Mouse (Mus musculus) liver, embryonic 13.5 days (tissue): ENCODE data around the gene Hexim1. TPM values are rescaled to one million over a fixed set of nuclear protein-coding genes. Genes with fewer than 3 reads are reported as not detected.

Source experiments
- ATAC-seq: fragments of 200-750 bp; cut with Nextera tagmentation; 2 replicates; pipeline ENCODE4 v1.8.0; 2017; ENCODE audit warnings: low read depth, mild to moderate bottlenecking, moderate number of reproducible peaks, moderate library complexity
- DNase-seq: peaks from one replicate; pipeline ENCODE4 v3.0.0; 2022
- H3K27ac ChIP-seq: fragments of 300-500 bp; sonication (generic); 2 replicates; pipeline ENCODE4 v1.5.1; 2015; ENCODE audit warnings: moderate library complexity, mild to moderate bottlenecking, inconsistent platforms
- H3K27me3 ChIP-seq: fragments of 300-500 bp; sonication (generic); 2 replicates; pipeline ENCODE4 v1.6.1; 2015; ENCODE audit warnings: mild to moderate bottlenecking, inconsistent platforms
- H3K36me3 ChIP-seq: fragments of 300-500 bp; sonication (generic); 2 replicates; pipeline ENCODE4 v1.6.1; 2015; ENCODE audit warnings: mild to moderate bottlenecking, inconsistent platforms
- H3K4me1 ChIP-seq: fragments of 300-500 bp; sonication (generic); replicated peaks from 2 replicates; pipeline ENCODE4 v1.6.1; 2015; ENCODE audit warnings: inconsistent platforms
- H3K4me2 ChIP-seq: fragments of 300-500 bp; sonication (generic); 2 replicates; pipeline ENCODE4 v1.6.1; 2015; ENCODE audit warnings: inconsistent platforms, mild to moderate bottlenecking, moderate library complexity
- H3K4me3 ChIP-seq: fragments of 300-500 bp; sonication (generic); replicated peaks from 2 replicates; pipeline ENCODE4 v1.5.1; 2015; ENCODE audit warnings: mild to moderate bottlenecking, inconsistent platforms
- H3K9ac ChIP-seq: fragments of 300-500 bp; sonication (generic); 2 replicates; pipeline ENCODE4 v1.6.1; 2015; ENCODE audit warnings: mild to moderate bottlenecking, inconsistent platforms
- H3K9me3 ChIP-seq: fragments of 300-500 bp; sonication (generic); replicated peaks from 2 replicates; pipeline ENCODE4 v1.6.1; 2016; ENCODE audit warnings: inconsistent platforms
- WGBS: fragments of 180-500 bp; shearing (Covaris S2); methylation state at CpG from one replicate; pipeline ENCODE4 v1.1.7; 2015; ENCODE audit not compliant: insufficient replicate concordance; 5-methylcytosine and 5-hydroxymethylcytosine counted together
- polyA plus RNA-seq: library from polyadenylated mRNA; unstranded; fragments of >200 nt; fragmentation: Nextera tagmentation; extraction: Ambion mirVana; gene quantifications from 2 replicates; pipeline ENCODE4 v1.2.1, GENCODE M21; 2015

Hexim1 gene
- polyA plus RNA-seq, 1 experiment from 2014 or later = 2.6 TPM

GRCm38 (mm10) chr11:103141944-103142255, 25.9 kb downstream of the Hexim1 start:
- DNase-seq = no peak
- peak overlapping the region; percentile 6; the same call in 1 of the 2 replicates for H3K9ac ChIP-seq
- H3K4me3 ChIP-seq = no peak overlapping the region
- H3K27me3 ChIP-seq = no peaks in the 10 kb centered on the region
- H3K4me2 ChIP-seq = no peak overlapping the region
- no peak for ATAC-seq
- peaks cover 55% of the 10 kb centered on the region for H3K4me1 ChIP-seq
- H3K27ac ChIP-seq = peak overlapping the region; percentile 67
- WGBS = 46% methylated on average over 1 of the region's 1 CpGs
- peaks cover 20% of the 10 kb centered on the region for H3K36me3 ChIP-seq
- H3K9me3 ChIP-seq = no peaks in the 10 kb centered on the region

GRCm38 (mm10) chr11:103142441-103143182, 26.6 kb downstream of the Hexim1 start:
- no peak for ATAC-seq

GRCm38 (mm10) chr11:103144309-103145285, 28.6 kb downstream of the Hexim1 start:
- no peaks in the 10 kb centered on the region for H3K9me3 ChIP-seq
- peaks cover 59% of the 10 kb centered on the region for H3K4me1 ChIP-seq
- no peaks in the 10 kb centered on the region for H3K27me3 ChIP-seq
- 0 out of 2 replicates have a peak overlapping the region, but pooled peaks have one; percentile 19 for H3K9ac ChIP-seq
- WGBS = 29% methylated on average over 12 of the region's 12 CpGs
- peak overlapping the region; percentile 54 for H3K27ac ChIP-seq
- peaks cover 3% of the 10 kb centered on the region; the same call in 1 of the 2 replicates for H3K36me3 ChIP-seq
- ATAC-seq (peak; percentile 39; the same call in 1 of the 2 replicates), DNase-seq (no peak)
- H3K4me2 ChIP-seq = no peak overlapping the region
- no peak overlapping the region for H3K4me3 ChIP-seq

More at GRCm38 (mm10) chr11:103142441-103143182, 26.6 kb downstream of the Hexim1 start:
- H3K27ac ChIP-seq = peak overlapping the region; percentile 56
- H3K9me3 ChIP-seq = no peaks in the 10 kb centered on the region
- H3K4me1 ChIP-seq = peaks cover 56% of the 10 kb centered on the region
- no peak overlapping the region for H3K9ac ChIP-seq
- H3K27me3 ChIP-seq = no peaks in the 10 kb centered on the region
- no peak for DNase-seq
- H3K36me3 ChIP-seq = peaks cover 20% of the 10 kb centered on the region
- H3K4me2 ChIP-seq = peak overlapping the region; percentile 5; the same call in 1 of the 2 replicates
- 39% methylated on average over 8 of the region's 8 CpGs for WGBS
- no peak overlapping the region for H3K4me3 ChIP-seq

DNA sequence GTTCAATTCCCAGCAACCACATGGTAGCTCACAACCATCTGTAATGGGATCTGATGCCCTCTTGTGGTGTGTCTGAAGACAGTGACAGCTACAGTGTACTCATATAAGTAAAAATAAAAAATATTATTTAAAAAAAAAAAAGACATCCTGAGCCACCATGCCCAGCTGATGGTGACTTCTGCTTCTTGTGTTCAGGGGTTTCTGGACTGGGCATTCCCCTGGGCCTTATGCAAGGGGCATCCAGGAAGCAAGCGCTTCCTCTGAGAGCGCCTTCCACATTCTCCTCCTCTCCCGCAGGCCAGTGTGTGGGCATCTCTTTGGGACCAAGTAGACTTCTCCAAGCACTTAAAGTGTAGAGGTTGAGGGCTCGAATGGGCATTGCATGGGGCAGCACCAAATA, 30.4 kb downstream of the Hexim1 start:
- H3K9ac ChIP-seq = no peak overlapping the region
- H3K9me3 ChIP-seq = no peaks in the 10 kb centered on the region
- H3K27ac ChIP-seq = peak overlapping the region; percentile 27; the same call in 1 of the 2 replicates
- H3K4me1 ChIP-seq = peaks cover 49% of the 10 kb centered on the region
- no peak overlapping the region for H3K4me3 ChIP-seq
- no peak for DNase-seq
- ATAC-seq = no peak
- 68% methylated on average over 4 of the region's 4 CpGs for WGBS
- no peaks in the 10 kb centered on the region for H3K27me3 ChIP-seq
- H3K36me3 ChIP-seq = no peaks in the 10 kb centered on the region
- H3K4me2 ChIP-seq = no peak overlapping the region

GRCm38 (mm10) chr11:103147766-103148165, 31.7 kb downstream of the Hexim1 start:
- Histone ChIP-seq H3K4me1 (peaks cover 36% of the 10 kb centered on the region), H3K36me3 (no peaks in the 10 kb centered on the region), H3K27me3 (no peaks in the 10 kb centered on the region), H3K9me3 (no peaks in the 10 kb centered on the region), H3K4me2 (no peak overlapping the region), H3K9ac (no peak overlapping the region), H3K4me3 (no peak overlapping the region), H3K27ac (0 out of 2 replicates have a peak overlapping the region, but pooled peaks have one; percentile 32)
- 56% methylated on average over 4 of the region's 4 CpGs for WGBS
- ATAC-seq (no peak), DNase-seq (no peak)

GRCm38 (mm10) chr11:103149771-103150170, 33.7 kb downstream of the Hexim1 start:
- WGBS = 84% methylated on average over 4 of the region's 4 CpGs

GRCm38 (mm10) chr11:103158621-103159478, 42.8 kb downstream of the Hexim1 start:
- DNase-seq (peak; percentile 91), ATAC-seq (peak; percentile 94)
- peak overlapping the region; percentile 31 for H3K27ac ChIP-seq
- H3K9ac ChIP-seq = peak overlapping the region; percentile 61
- H3K4me2 ChIP-seq = peak overlapping the region; percentile 66
- H3K4me1 ChIP-seq = peaks cover 8% of the 10 kb centered on the region
- no peaks in the 10 kb centered on the region for H3K36me3 ChIP-seq
- 5% methylated on average over 25 of the region's 25 CpGs for WGBS
- H3K9me3 ChIP-seq = no peaks in the 10 kb centered on the region
- peak overlapping the region; percentile 50 for H3K4me3 ChIP-seq
- H3K27me3 ChIP-seq = no peaks in the 10 kb centered on the region

More at GRCm38 (mm10) chr11:103149771-103150170, 33.7 kb downstream of the Hexim1 start:
- no peaks in the 10 kb centered on the region for H3K9me3 ChIP-seq
- peaks cover 20% of the 10 kb centered on the region for H3K4me1 ChIP-seq
- no peak overlapping the region for H3K27ac ChIP-seq
- H3K9ac ChIP-seq = no peak overlapping the region
- no peak overlapping the region for H3K4me3 ChIP-seq
- H3K27me3 ChIP-seq = no peaks in the 10 kb centered on the region
- H3K36me3 ChIP-seq = no peaks in the 10 kb centered on the region
- ATAC-seq (no peak), DNase-seq (no peak)
- no peak overlapping the region for H3K4me2 ChIP-seq

DNA sequence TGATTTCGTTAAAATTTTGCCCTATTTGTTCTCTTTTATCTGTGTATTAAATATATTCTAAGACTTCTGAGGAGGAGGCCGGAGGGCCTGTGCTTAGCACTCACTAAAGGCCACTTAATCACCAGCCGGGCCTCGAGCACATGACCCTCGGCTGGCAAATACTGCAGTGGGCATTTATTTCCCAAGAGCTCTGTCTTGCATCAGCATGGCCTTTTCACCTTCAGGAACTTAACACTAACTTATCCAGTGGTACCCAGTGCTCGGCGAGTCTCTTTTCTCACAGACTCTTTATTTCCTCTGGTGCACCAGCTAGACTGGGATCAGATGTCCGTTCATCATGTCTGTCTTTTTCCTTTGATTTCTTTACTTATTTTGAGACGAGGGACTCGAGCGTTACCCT, 44.7 kb downstream of the Hexim1 start:
- Histone ChIP-seq H3K36me3 (no peaks in the 10 kb centered on the region), H3K9me3 (no peaks in the 10 kb centered on the region), H3K27me3 (no peaks in the 10 kb centered on the region), H3K4me3 (no peak overlapping the region), H3K9ac (no peak overlapping the region), H3K4me1 (peaks cover 14% of the 10 kb centered on the region), H3K27ac (no peak overlapping the region), H3K4me2 (no peak overlapping the region)
- WGBS = 84% methylated on average over 11 of the region's 11 CpGs
- DNase-seq (no peak), ATAC-seq (no peak)

GRCm38 (mm10) chr11:103161449-103161848, 45.4 kb downstream of the Hexim1 start:
- no peak overlapping the region for H3K4me2 ChIP-seq
- ATAC-seq = no peak
- 70% methylated on average over 7 of the region's 7 CpGs for WGBS
- H3K9ac ChIP-seq = no peak overlapping the region
- DNase-seq = no peak
- H3K4me3 ChIP-seq = no peak overlapping the region
- no peaks in the 10 kb centered on the region for H3K27me3 ChIP-seq
- H3K4me1 ChIP-seq = peaks cover 14% of the 10 kb centered on the region
- H3K27ac ChIP-seq = no peak overlapping the region
- no peaks in the 10 kb centered on the region for H3K9me3 ChIP-seq
- H3K36me3 ChIP-seq = no peaks in the 10 kb centered on the region

DNA sequence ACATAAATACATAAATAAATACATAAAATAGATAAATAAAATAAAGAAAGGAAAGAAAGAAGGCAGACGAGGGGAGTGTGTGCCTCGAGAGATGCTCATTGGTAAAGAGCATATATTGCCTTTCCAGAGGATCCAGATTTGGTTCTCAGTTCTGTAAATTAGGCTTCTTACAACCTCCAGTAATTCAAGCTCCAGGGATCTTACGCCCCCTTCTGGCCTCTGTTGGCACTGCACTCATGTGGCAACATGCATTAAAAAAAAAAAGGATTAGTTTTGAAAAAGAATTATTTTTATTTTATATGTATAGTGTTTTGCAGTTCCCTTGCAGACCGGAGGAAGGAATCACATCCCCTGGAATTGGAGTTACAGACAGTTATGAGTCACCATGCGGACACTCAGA, 46.1 kb downstream of the Hexim1 start:
- WGBS = 73% methylated on average over 5 of the region's 5 CpGs
- Histone ChIP-seq H3K4me2 (no peak overlapping the region), H3K9me3 (no peaks in the 10 kb centered on the region), H3K4me3 (no peak overlapping the region), H3K36me3 (no peaks in the 10 kb centered on the region), H3K4me1 (peaks cover 14% of the 10 kb centered on the region), H3K9ac (no peak overlapping the region), H3K27me3 (no peaks in the 10 kb centered on the region), H3K27ac (no peak overlapping the region)
- ATAC-seq (no peak), DNase-seq (peak; percentile 34)
